Mouse (Mus musculus) Muller cell, postnatal 12 days (primary cell): Measurements from ENCODE around the gene Adk.
"Not testable (repeated sequence)": the region's sequence is repeated elsewhere in the genome, so short reads cannot be mapped to it uniquely, and the experiment has no call there.

ENCODE experiments used
- DNase-seq: peaks from one replicate; pipeline ENCODE4 v3.0.0-alpha.2; 2015; ENCODE audit errors: inconsistent ontology term

Adk gene

GRCm38 (mm10) chr14:21484693-21485092, 432.3 kb downstream of the Adk start:
- DNase-seq: no peak

DNA sequence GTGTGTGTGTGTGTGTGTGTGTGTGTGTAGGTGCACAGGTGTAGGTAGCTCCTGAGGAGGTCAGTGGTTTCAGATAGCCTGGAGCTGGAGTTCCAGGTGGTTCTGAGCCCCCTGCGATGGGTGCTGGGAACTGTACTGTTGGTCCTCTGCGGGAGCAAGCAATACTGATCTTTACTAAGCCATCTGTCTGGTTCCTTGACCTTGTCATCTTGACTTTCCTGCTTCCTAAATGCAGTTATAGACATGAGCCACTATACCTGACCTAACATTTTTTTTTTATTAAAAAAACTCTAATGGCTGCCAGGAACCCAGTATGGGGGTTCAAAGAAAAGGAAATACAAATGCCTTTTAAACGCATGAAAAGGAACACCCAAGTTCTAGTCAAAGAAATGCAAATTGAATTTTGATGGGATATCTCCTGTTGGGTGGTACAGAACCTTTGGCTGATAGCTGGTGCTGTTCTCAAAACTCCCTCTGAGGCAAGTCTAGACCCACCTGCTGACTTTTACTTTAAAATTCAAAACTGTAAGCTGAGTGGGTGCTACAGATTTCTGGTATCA, 433.7 kb downstream of the Adk start:
- no peak for DNase-seq

GRCm38 (mm10) chr14:21487135-21487534, 434.8 kb downstream of the Adk start:
- DNase-seq: not testable (repeated sequence)

DNA sequence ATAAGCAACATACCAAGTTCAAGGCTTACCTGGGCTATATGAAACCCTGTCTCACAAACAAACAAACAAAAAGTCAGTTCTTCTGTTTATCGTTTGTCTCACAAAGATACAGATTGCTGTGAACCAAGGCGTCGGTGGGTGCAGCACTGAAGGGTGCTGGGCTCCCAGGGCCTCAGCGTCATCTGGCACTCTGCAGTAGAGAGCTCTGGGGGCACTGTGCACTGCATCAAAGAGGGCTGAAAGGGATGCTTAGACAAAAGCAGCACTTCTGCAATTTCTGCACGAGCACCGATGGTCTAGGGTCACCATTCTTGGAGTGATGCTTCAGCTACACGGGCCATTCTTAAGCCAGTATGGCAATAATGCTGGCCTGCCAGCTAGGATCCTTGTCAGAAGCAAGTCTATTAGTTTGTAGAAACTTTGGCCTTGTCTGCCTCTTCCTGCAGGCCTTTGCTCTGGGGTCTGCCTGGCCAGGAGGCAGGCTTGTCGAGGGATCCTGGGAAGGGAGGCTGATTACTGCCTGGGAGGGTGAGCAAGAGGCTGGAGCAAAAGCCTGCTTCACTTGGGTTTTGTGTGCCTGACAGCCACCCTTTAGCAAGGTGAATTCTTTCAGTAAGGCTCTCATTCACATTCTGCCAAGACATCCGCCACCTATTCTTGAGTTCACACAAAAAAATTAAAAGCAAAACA, 436.2 kb downstream of the Adk start:
- not testable (repeated sequence) for DNase-seq

DNA sequence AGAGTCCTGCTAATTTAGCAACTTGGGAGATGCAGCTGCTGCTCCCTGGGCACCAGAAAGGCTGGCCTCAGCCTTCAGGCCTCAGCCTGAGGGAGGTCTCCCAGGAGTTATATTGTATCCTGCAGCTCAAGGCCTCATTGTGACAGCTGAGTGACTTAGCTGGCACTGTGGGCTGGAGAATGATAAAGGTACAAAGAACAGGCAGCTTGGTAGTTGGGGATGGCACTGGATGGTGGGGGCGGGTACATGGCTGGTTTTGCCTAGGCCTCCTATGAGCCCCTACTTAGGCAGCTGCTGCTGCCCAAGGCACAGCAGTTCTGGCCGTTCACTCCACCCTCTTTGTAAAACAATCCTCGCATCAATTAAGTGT, 436.7 kb downstream of the Adk start:
- no peak for DNase-seq

DNA sequence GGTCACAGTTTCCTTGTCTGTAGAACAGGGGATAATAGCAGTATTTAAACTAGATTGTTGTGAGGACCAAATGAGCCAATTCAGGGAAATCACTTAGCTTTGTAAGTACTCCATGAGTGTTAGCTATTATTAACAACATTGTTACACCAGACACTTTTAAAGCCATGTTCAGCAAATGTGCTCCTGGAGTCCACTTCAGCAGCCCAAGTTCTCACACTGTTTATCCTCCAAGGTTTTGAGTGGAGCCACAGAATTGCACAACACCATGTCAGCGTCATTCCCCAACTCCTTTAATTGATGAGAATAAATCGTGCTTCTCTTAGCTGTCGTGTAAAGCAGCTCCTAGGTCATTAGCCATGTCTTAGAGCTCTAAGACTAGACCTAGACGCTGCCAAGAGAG, 437.8 kb downstream of the Adk start:
- no peak for DNase-seq
